Mouse (Mus musculus): ENCODE results near the gene Gmcl1. TPM values are rescaled to one million over a fixed set of nuclear protein-coding genes. Genes with fewer than 3 reads are reported as not detected.

The Gmcl1 gene
- polyA plus RNA-seq, 1 experiment from 2014 or later, result 19.8 TPM

- 71% methylated on average over 6 of the region's 6 CpGs for WGBS
- Histone ChIP-seq H3K4me2 (ENCODE audit: low read length) (no peak overlapping the region), H3K36me3 (ENCODE audit: control insufficient read depth, insufficient read depth, low read length) (no peaks in the 10 kb centered on the region), H3K4me3 (ENCODE audit: control insufficient read depth in 1 of 2, insufficient read depth in 1 of 2, low read depth in 1 of 2, low read length in 2 of 2) (no peak overlapping the region), H3K9me3 (ENCODE audit: control insufficient read depth, low read length) (no peaks in the 10 kb centered on the region), H3K27ac (replicated peaks in 1 of 2; ENCODE audit: control insufficient read depth in 1 of 2, insufficient read depth in 1 of 2, low read depth in 2 of 2, low read length in 2 of 2) (no peak overlapping the region), H3K9ac (ENCODE audit: low read length) (no peak overlapping the region), H3K27me3 (ENCODE audit: control insufficient read depth, insufficient read depth, low read length) (no peaks in the 10 kb centered on the region), H3K4me1 (ENCODE audit: control insufficient read depth in 2 of 2, insufficient read depth in 2 of 2, low read length in 2 of 2) (peaks cover 4 to 12% of the 10 kb centered on the region in 2 experiments)
- ATAC-seq (ENCODE audit: insufficient number of reproducible peaks, insufficient read depth, low FRiP score, low read depth), result no peak
Observed at GRCm38 (mm10) chr6:86774937-86775336, 41.8 kb upstream of the Gmcl1 start.

- Histone ChIP-seq H3K27ac (replicated peaks in 1 of 2; ENCODE audit: control insufficient read depth in 1 of 2, insufficient read depth in 1 of 2, low read depth in 2 of 2, low read length in 2 of 2) (no peak overlapping the region), H3K4me1 (ENCODE audit: control insufficient read depth in 2 of 2, insufficient read depth in 2 of 2, low read length in 2 of 2) (peaks cover 4 to 12% of the 10 kb centered on the region in 2 experiments), H3K9ac (ENCODE audit: low read length) (no peak overlapping the region), H3K36me3 (ENCODE audit: control insufficient read depth, insufficient read depth, low read length) (no peaks in the 10 kb centered on the region), H3K4me2 (ENCODE audit: low read length) (no peak overlapping the region), H3K4me3 (ENCODE audit: control insufficient read depth in 1 of 2, insufficient read depth in 1 of 2, low read depth in 1 of 2, low read length in 2 of 2) (no peak overlapping the region), H3K9me3 (ENCODE audit: control insufficient read depth, low read length) (no peaks in the 10 kb centered on the region), H3K27me3 (ENCODE audit: control insufficient read depth, insufficient read depth, low read length) (no peaks in the 10 kb centered on the region)
- WGBS, result 75% methylated on average over 4 of the region's 4 CpGs
- no peak for ATAC-seq (ENCODE audit: insufficient number of reproducible peaks, insufficient read depth, low FRiP score, low read depth)
Observed at GRCm38 (mm10) chr6:86773830-86774229, 40.6 kb upstream of the Gmcl1 start.

- WGBS, result 65% methylated on average over 7 of the region's 7 CpGs
- Histone ChIP-seq H3K4me3 (ENCODE audit: control insufficient read depth in 1 of 2, insufficient read depth in 1 of 2, low read depth in 1 of 2, low read length in 2 of 2) (no peak overlapping the region), H3K27ac (replicated peaks in 1 of 2; ENCODE audit: control insufficient read depth in 1 of 2, insufficient read depth in 1 of 2, low read depth in 2 of 2, low read length in 2 of 2) (no peak overlapping the region), H3K4me2 (ENCODE audit: low read length) (no peak overlapping the region), H3K9me3 (ENCODE audit: control insufficient read depth, low read length) (no peaks in the 10 kb centered on the region), H3K9ac (ENCODE audit: low read length) (no peak overlapping the region), H3K4me1 (ENCODE audit: control insufficient read depth in 2 of 2, insufficient read depth in 2 of 2, low read length in 2 of 2) (peaks cover 4 to 12% of the 10 kb centered on the region in 2 experiments), H3K36me3 (ENCODE audit: control insufficient read depth, insufficient read depth, low read length) (no peaks in the 10 kb centered on the region), H3K27me3 (ENCODE audit: control insufficient read depth, insufficient read depth, low read length) (no peaks in the 10 kb centered on the region)
- ATAC-seq (ENCODE audit: insufficient number of reproducible peaks, insufficient read depth, low FRiP score, low read depth), result no peak
Observed at GRCm38 (mm10) chr6:86772631-86773030, 39.4 kb upstream of the Gmcl1 start.

- 80% methylated on average over 4 of the region's 4 CpGs for WGBS
- Histone ChIP-seq H3K36me3 (ENCODE audit: control insufficient read depth, insufficient read depth, low read length) (no peaks in the 10 kb centered on the region), H3K9ac (ENCODE audit: low read length) (no peak overlapping the region)
Observed at GRCm38 (mm10) chr6:86768938-86769337, 35.8 kb upstream of the Gmcl1 start.

GRCm38 (mm10) chr6:86768186-86768776 lies 35.1 kb upstream of the Gmcl1 start:
- H3K9ac ChIP-seq (ENCODE audit: low read length), result no peak overlapping the region
- no peaks in the 10 kb centered on the region for H3K36me3 ChIP-seq (ENCODE audit: control insufficient read depth, insufficient read depth, low read length)
- no peaks in the 10 kb centered on the region for H3K27me3 ChIP-seq (ENCODE audit: control insufficient read depth, insufficient read depth, low read length)
- 85% methylated on average over 4 of the region's 4 CpGs for WGBS
- no peaks in the 10 kb centered on the region for H3K9me3 ChIP-seq (ENCODE audit: control insufficient read depth, low read length)
- no peak overlapping the region for H3K27ac ChIP-seq (replicated peaks in 1 of 2; ENCODE audit: control insufficient read depth in 1 of 2, insufficient read depth in 1 of 2, low read depth in 2 of 2, low read length in 2 of 2)
- ATAC-seq (ENCODE audit: insufficient number of reproducible peaks, insufficient read depth, low FRiP score, low read depth), result no peak
- no peaks in the 10 kb centered on the region for H3K4me1 ChIP-seq (ENCODE audit: control insufficient read depth in 2 of 2, insufficient read depth in 2 of 2, low read length in 2 of 2)
- no peak overlapping the region for H3K4me3 ChIP-seq (ENCODE audit: control insufficient read depth in 1 of 2, insufficient read depth in 1 of 2, low read depth in 1 of 2, low read length in 2 of 2)
- H3K4me2 ChIP-seq (ENCODE audit: low read length), result no peak overlapping the region

More at GRCm38 (mm10) chr6:86768938-86769337, 35.8 kb upstream of the Gmcl1 start:
- Histone ChIP-seq H3K4me1 (ENCODE audit: control insufficient read depth in 2 of 2, insufficient read depth in 2 of 2, low read length in 2 of 2) (no peaks in the 10 kb centered on the region), H3K4me3 (ENCODE audit: control insufficient read depth in 1 of 2, insufficient read depth in 1 of 2, low read depth in 1 of 2, low read length in 2 of 2) (no peak overlapping the region), H3K4me2 (ENCODE audit: low read length) (no peak overlapping the region), H3K9me3 (ENCODE audit: control insufficient read depth, low read length) (no peaks in the 10 kb centered on the region), H3K27me3 (ENCODE audit: control insufficient read depth, insufficient read depth, low read length) (no peaks in the 10 kb centered on the region), H3K27ac (replicated peaks in 1 of 2; ENCODE audit: control insufficient read depth in 1 of 2, insufficient read depth in 1 of 2, low read depth in 2 of 2, low read length in 2 of 2) (no peak overlapping the region)
- ATAC-seq (ENCODE audit: insufficient number of reproducible peaks, insufficient read depth, low FRiP score, low read depth), result no peak

GRCm38 (mm10) chr6:86767465-86767864 lies 34.3 kb upstream of the Gmcl1 start:
- Histone ChIP-seq H3K4me3 (ENCODE audit: control insufficient read depth in 1 of 2, insufficient read depth in 1 of 2, low read depth in 1 of 2, low read length in 2 of 2) (no peak overlapping the region), H3K9me3 (ENCODE audit: control insufficient read depth, low read length) (no peaks in the 10 kb centered on the region), H3K4me2 (ENCODE audit: low read length) (no peak overlapping the region), H3K36me3 (ENCODE audit: control insufficient read depth, insufficient read depth, low read length) (no peaks in the 10 kb centered on the region), H3K27ac (replicated peaks in 1 of 2; ENCODE audit: control insufficient read depth in 1 of 2, insufficient read depth in 1 of 2, low read depth in 2 of 2, low read length in 2 of 2) (no peak overlapping the region), H3K27me3 (ENCODE audit: control insufficient read depth, insufficient read depth, low read length) (no peaks in the 10 kb centered on the region), H3K4me1 (ENCODE audit: control insufficient read depth in 2 of 2, insufficient read depth in 2 of 2, low read length in 2 of 2) (no peaks in the 10 kb centered on the region), H3K9ac (ENCODE audit: low read length) (no peak overlapping the region)
- ATAC-seq (ENCODE audit: insufficient number of reproducible peaks, insufficient read depth, low FRiP score, low read depth), result no peak
- 75% methylated on average over 3 of the region's 3 CpGs for WGBS

GRCm38 (mm10) chr6:86765637-86766059 lies 32.5 kb upstream of the Gmcl1 start:
- no peak for ATAC-seq (ENCODE audit: insufficient number of reproducible peaks, insufficient read depth, low FRiP score, low read depth)
- 75% methylated on average over 6 of the region's 6 CpGs for WGBS

More at GRCm38 (mm10) chr6:86765637-86766059, 32.5 kb upstream of the Gmcl1 start:
- H3K9me3 ChIP-seq (ENCODE audit: control insufficient read depth, low read length), result no peaks in the 10 kb centered on the region
- no peak overlapping the region for H3K4me3 ChIP-seq (ENCODE audit: control insufficient read depth in 1 of 2, insufficient read depth in 1 of 2, low read depth in 1 of 2, low read length in 2 of 2)
- no peak overlapping the region for H3K27ac ChIP-seq (replicated peaks in 1 of 2; ENCODE audit: control insufficient read depth in 1 of 2, insufficient read depth in 1 of 2, low read depth in 2 of 2, low read length in 2 of 2)
- no peak overlapping the region for H3K9ac ChIP-seq (ENCODE audit: low read length)
- H3K4me2 ChIP-seq (ENCODE audit: low read length), result no peak overlapping the region
- H3K27me3 ChIP-seq (ENCODE audit: control insufficient read depth, insufficient read depth, low read length), result no peaks in the 10 kb centered on the region
- no peaks in the 10 kb centered on the region for H3K36me3 ChIP-seq (ENCODE audit: control insufficient read depth, insufficient read depth, low read length)
- H3K4me1 ChIP-seq (ENCODE audit: control insufficient read depth in 2 of 2, insufficient read depth in 2 of 2, low read length in 2 of 2), result no peaks in the 10 kb centered on the region
